In the genomic region with DNA sequence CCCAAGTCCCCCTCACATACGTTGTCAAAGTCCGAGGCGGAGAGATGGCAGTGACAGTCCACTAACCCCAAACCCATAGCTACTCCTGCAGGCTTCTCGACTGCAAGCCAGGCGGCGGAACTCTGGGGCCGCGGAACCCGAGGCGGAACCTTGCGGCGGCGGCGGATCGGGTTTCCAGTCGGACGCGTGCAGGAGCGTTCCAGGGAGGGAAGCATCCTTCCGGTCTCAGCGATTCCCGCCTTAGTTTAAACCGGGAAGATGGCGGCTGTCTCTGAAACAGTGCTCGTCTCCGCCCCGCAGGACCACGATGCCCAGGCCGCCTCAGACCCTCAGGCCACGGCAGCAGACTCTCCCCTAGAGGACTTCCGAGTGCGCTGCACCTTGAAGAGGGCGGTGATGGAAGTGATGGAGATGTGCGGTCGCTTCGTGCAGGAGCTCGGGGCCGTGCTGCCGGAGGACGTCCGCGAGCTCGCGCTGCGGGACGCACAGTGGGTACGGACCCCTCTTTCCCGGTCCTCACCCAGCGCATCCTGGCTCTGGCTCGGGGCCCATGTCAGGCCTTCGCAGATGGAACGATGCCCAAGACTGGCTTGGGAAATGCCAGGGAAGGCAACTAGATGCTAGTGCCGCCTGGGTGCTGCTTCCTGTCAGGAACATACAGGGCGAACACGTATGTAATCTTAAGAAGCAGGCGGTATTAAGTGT, we compare ENCODE assay signal across 8 mouse cellular contexts. TPM values are rescaled to one million over a fixed set of nuclear protein-coding genes. Genes with fewer than 3 reads are reported as not detected.
DNase-seq lines count a peak whose midpoint lies in the region; ATAC-seq lines count a peak whose summit lies in the region.

Gene Tatdn3 (minus strand): TSS at position 152 of the 705 bp plus-strand sequence.
Gene Nsl1 (plus strand): TSS at position 232 of the 705 bp plus-strand sequence.

- peak within 1 kb of the TSS; percentile 62 for H3K4me2 ChIP-seq in embryonic facial prominence, embryonic 11.5 days (ENCODE audit: low read depth, low read length)
- H3K4me2 ChIP-seq in midbrain, embryonic 12.5 days (replicated peaks) = peak within 1 kb of the TSS; percentile 84

- no peaks in the 10 kb centered on the region; the same call in 1 of the 2 replicates for H3K4me1 ChIP-seq in embryonic facial prominence, embryonic 11.5 days (ENCODE audit: control insufficient read depth, insufficient read depth, low read length)
- peaks cover 26% of the 10 kb centered on the region for H3K4me1 ChIP-seq in limb, embryonic 10.5 days
- H3K4me1 ChIP-seq in midbrain, embryonic 12.5 days = peaks cover 17% of the 10 kb centered on the region

- H3K9ac ChIP-seq in embryonic facial prominence, embryonic 11.5 days (replicated peaks; ENCODE audit: low read length) = peak within 1 kb of the TSS; percentile 90
- peak within 1 kb of the TSS; percentile 76 for H3K9ac ChIP-seq in midbrain, embryonic 12.5 days (replicated peaks)

- no peaks in the 10 kb centered on the region for H3K9me3 ChIP-seq in embryonic facial prominence, embryonic 11.5 days (replicated peaks; ENCODE audit: control insufficient read depth, low read length)
- H3K9me3 ChIP-seq in limb, embryonic 10.5 days (replicated peaks) = no peaks in the 10 kb centered on the region
- H3K9me3 ChIP-seq in midbrain, embryonic 12.5 days = no peaks in the 10 kb centered on the region

- peak within 1 kb of the TSS; percentile 92 for H3K4me3 ChIP-seq in embryonic facial prominence, embryonic 11.5 days (ENCODE audit: low read depth, low read length)
- peak within 1 kb of the TSS; percentile 97 for H3K4me3 ChIP-seq in limb, embryonic 10.5 days
- H3K4me3 ChIP-seq in midbrain, embryonic 12.5 days = peak within 1 kb of the TSS; percentile 70

- peak within 1 kb of the TSS; percentile 47; the same call in 1 of the 2 replicates for H3K27ac ChIP-seq in embryonic facial prominence, embryonic 11.5 days (replicated peaks; ENCODE audit: low read depth, low read length)
- peak within 1 kb of the TSS; percentile 94 for H3K27ac ChIP-seq in limb, embryonic 10.5 days
- H3K27ac ChIP-seq in midbrain, embryonic 12.5 days (replicated peaks) = 0 out of 2 replicates have a peak within 1 kb of the TSS, but pooled peaks have one; percentile 54

- ATAC-seq in embryonic facial prominence, embryonic 11.5 days (replicated peaks; ENCODE audit: insufficient number of reproducible peaks, low FRiP score, low TSS enrichment, low read depth) = peak; percentile 88
- ATAC-seq in midbrain, embryonic 12.5 days (ENCODE audit: low FRiP score, low read depth) = peak; percentile 93

- no peaks in the 10 kb centered on the region; the same call in 1 of the 2 replicates for H3K36me3 ChIP-seq in embryonic facial prominence, embryonic 11.5 days (replicated peaks; ENCODE audit: control insufficient read depth, insufficient read depth, low read depth, low read length)
- H3K36me3 ChIP-seq in limb, embryonic 10.5 days = peaks cover 37% of the 10 kb centered on the region
- peaks cover 21% of the 10 kb centered on the region for H3K36me3 ChIP-seq in midbrain, embryonic 12.5 days

- under 1% methylated on average over 55 of the region's 56 CpGs for WGBS in embryonic facial prominence, embryonic 11.5 days
- under 1% methylated on average over 56 of the region's 56 CpGs for WGBS in limb, embryonic 10.5 days
- under 1% methylated on average over 56 of the region's 56 CpGs for WGBS in midbrain, embryonic 12.5 days

- DNase-seq in 3134 (ENCODE audit: extremely low read depth, insufficient read length, low spot score) = peak; percentile 92
- peak; percentile 91 for DNase-seq in adrenal gland, postnatal 25 days
- peak; percentile 86 for DNase-seq in embryonic facial prominence, embryonic 11.5 days (ENCODE audit: low spot score)
- DNase-seq in heart, adult 11 months = peak; percentile 98
- peak; percentile 80 for DNase-seq in kidney, adult 11 months
- peak; percentile 95 for DNase-seq in limb, embryonic 10.5 days (ENCODE audit: low spot score)
- DNase-seq in skeletal muscle tissue, adult 2 months (ENCODE audit: low read depth, low spot score) = peak; percentile 72

- H3K27me3 ChIP-seq in embryonic facial prominence, embryonic 11.5 days (ENCODE audit: control insufficient read depth, insufficient read depth, low read length) = no peaks in the 10 kb centered on the region
- peaks cover 9% of the 10 kb centered on the region for H3K27me3 ChIP-seq in limb, embryonic 10.5 days (ENCODE audit: low read depth, poor library complexity, severe bottlenecking)
- H3K27me3 ChIP-seq in midbrain, embryonic 12.5 days = no peaks in the 10 kb centered on the region

RNA-seq across cellular contexts. Expression of gene Tatdn3, which starts in this region (rescaled TPM):
- 18.1 and 28.4 TPM in 2 replicates for total RNA-seq in adrenal gland, postnatal 25 days (2021)
- polyA plus RNA-seq in embryonic facial prominence, embryonic 11.5 days (2014; fragmentation: Nextera tagmentation; extraction: Ambion mirVana) = 11.9 and 12.0 TPM in 2 replicates
- 10.4 and 12.5 TPM in 2 replicates for polyA plus RNA-seq in limb, embryonic 10.5 days (2016; fragmentation: Nextera tagmentation; extraction: Ambion mirVana)
- polyA plus RNA-seq in midbrain, embryonic 12.5 days (2016; fragmentation: Nextera tagmentation; extraction: Ambion mirVana) = 13.9 and 15.8 TPM in 2 replicates

RNA-seq across cellular contexts. Expression of gene Nsl1, which starts in this region (rescaled TPM):
- total RNA-seq in adrenal gland, postnatal 25 days (2021) = 1.9 and 3.3 TPM in 2 replicates
- 23.4 and 25.1 TPM in 2 replicates for polyA plus RNA-seq in embryonic facial prominence, embryonic 11.5 days (2014; fragmentation: Nextera tagmentation; extraction: Ambion mirVana)
- polyA plus RNA-seq in limb, embryonic 10.5 days (2016; fragmentation: Nextera tagmentation; extraction: Ambion mirVana) = 36.3 and 37.5 TPM in 2 replicates
- polyA plus RNA-seq in midbrain, embryonic 12.5 days (2016; fragmentation: Nextera tagmentation; extraction: Ambion mirVana) = 21.8 and 21.9 TPM in 2 replicates

Comparison
In these comparisons a context has a peak if more than half of its experiments do, and no peak if none do; other contexts are left out.
1. Peak in every context shown above with its lines: DNase-seq, ATAC-seq, H3K4me3 ChIP-seq and H3K27ac ChIP-seq.